In the genomic region with DNA sequence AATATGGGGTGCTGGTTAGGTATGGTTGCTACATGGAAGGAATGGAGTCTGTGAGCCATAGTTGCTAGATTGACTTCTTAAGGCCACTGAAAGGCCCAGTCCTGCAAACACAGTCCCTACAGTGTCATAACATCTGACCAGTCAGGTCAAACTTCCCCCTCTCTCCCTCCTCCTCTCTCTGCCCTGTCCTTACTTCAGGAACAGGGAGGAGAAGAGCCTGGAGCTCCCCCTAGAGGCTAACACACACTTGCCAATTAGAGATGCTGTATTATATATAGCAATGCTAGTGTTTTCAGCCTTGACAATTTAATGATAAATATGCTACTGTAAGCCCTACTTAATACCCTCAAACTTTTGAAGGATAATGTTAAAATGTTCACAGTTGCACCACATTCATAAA, we compare ENCODE assay signal across 8 mouse cellular contexts.
DNase-seq lines count a peak whose midpoint lies in the region; ATAC-seq and TF ChIP-seq lines count a peak whose summit lies in the region.

No protein-coding gene starts in this region.

- ATAC-seq in hindbrain, embryonic 11.5 days (ENCODE audit: low FRiP score) = peak; percentile 87
- peak; percentile 87 for ATAC-seq in lung, postnatal 0 days

- H3K9me3 ChIP-seq in hindbrain, embryonic 11.5 days (ENCODE audit: control insufficient read depth, low read length) = no peaks in the 10 kb centered on the region
- H3K9me3 ChIP-seq in lung, postnatal 0 days (ENCODE audit: low read length) = no peaks in the 10 kb centered on the region

- H3K4me3 ChIP-seq in cerebellum, adult 2 months (replicated peaks; ENCODE audit: insufficient read depth, low read depth, low read length) = no peak overlapping the region
- H3K4me3 ChIP-seq in hindbrain, embryonic 11.5 days (ENCODE audit: low read depth, low read length) = no peak overlapping the region
- no peak overlapping the region for H3K4me3 ChIP-seq in lung, postnatal 0 days (ENCODE audit: low read depth, low read length)

- peak; percentile 51 for DNase-seq in R1 (ENCODE audit: low read depth, low spot score)
- DNase-seq in cerebellum, adult 2 months = peak; percentile 56 to 66
- DNase-seq in frontal cortex, adult 2 months (ENCODE audit: extremely low spot score in 1 of 2, low spot score in 1 of 2) = peak; percentile 17 to 74
- peak; percentile 80 for DNase-seq in hindbrain, embryonic 11.5 days (ENCODE audit: low spot score)
- DNase-seq in layer of hippocampus, adult 9-11 months = peak; percentile 45
- peak; percentile 93 for DNase-seq in lung, postnatal 0 days (ENCODE audit: low spot score)
- peak; percentile 41 for DNase-seq in ovary, postnatal 14 days (ENCODE audit: low spot score)
- DNase-seq in thymus, postnatal 25 days = peak; percentile 68

- no peak for TF ChIP-seq EP300 in lung, postnatal 0 days (IDR thresholded peaks at IDR 0.05)

- no peak overlapping the region for H3K27ac ChIP-seq in cerebellum, adult 2 months (ENCODE audit: insufficient read depth, low read length)
- H3K27ac ChIP-seq in hindbrain, embryonic 11.5 days (ENCODE audit: low read depth, low read length) = no peak overlapping the region
- no peak overlapping the region for H3K27ac ChIP-seq in lung, postnatal 0 days (ENCODE audit: low read length)

- TF ChIP-seq CTCF in cerebellum, adult 2 months (IDR thresholded peaks at IDR 0.05; ENCODE audit: borderline replicate concordance, insufficient read depth, low read depth, low read length) = peak; percentile 75; the same call in 1 of the 2 replicates
- peak; percentile 93 for TF ChIP-seq CTCF in lung, postnatal 0 days (IDR thresholded peaks at IDR 0.05)

- no peaks in the 10 kb centered on the region for H3K27me3 ChIP-seq in cerebellum, adult 2 months (ENCODE audit: control insufficient read depth, insufficient read depth, low read length)
- H3K27me3 ChIP-seq in hindbrain, embryonic 11.5 days (ENCODE audit: control insufficient read depth, insufficient read depth, low read length) = no peaks in the 10 kb centered on the region
- H3K27me3 ChIP-seq in lung, postnatal 0 days (replicated peaks; ENCODE audit: insufficient read depth, low read length) = no peaks in the 10 kb centered on the region

- H3K4me1 ChIP-seq in cerebellum, adult 2 months (ENCODE audit: control insufficient read depth, insufficient read depth, low read length) = peaks cover 4% of the 10 kb centered on the region; the same call in 1 of the 2 replicates
- no peaks in the 10 kb centered on the region for H3K4me1 ChIP-seq in hindbrain, embryonic 11.5 days (replicated peaks; ENCODE audit: control insufficient read depth, insufficient read depth, low read length)
- H3K4me1 ChIP-seq in lung, postnatal 0 days (ENCODE audit: insufficient read depth, low read depth, low read length) = no peaks in the 10 kb centered on the region; the same call in 1 of the 2 replicates

- no peaks in the 10 kb centered on the region for H3K36me3 ChIP-seq in hindbrain, embryonic 11.5 days (ENCODE audit: control insufficient read depth, insufficient read depth, low read length)
- no peaks in the 10 kb centered on the region for H3K36me3 ChIP-seq in lung, postnatal 0 days (ENCODE audit: insufficient read depth, low read length)

- no peak overlapping the region for H3K4me2 ChIP-seq in hindbrain, embryonic 11.5 days (replicated peaks; ENCODE audit: low read depth, low read length)
- H3K4me2 ChIP-seq in lung, postnatal 0 days (replicated peaks; ENCODE audit: low read depth, low read length) = no peak overlapping the region

- no peak for TF ChIP-seq POLR2A in cerebellum, adult 2 months (IDR thresholded peaks at IDR 0.05; ENCODE audit: borderline replicate concordance, insufficient read depth, low read length)

- no peak overlapping the region for H3K9ac ChIP-seq in hindbrain, embryonic 11.5 days (ENCODE audit: low read depth, low read length)
- H3K9ac ChIP-seq in lung, postnatal 0 days (replicated peaks; ENCODE audit: low read depth) = no peak overlapping the region

Comparison
In these comparisons a context has a peak if more than half of its experiments do, and no peak if none do; other contexts are left out.
1. DNase-seq: peak in every context shown above with its lines; median percentile 93 in lung, postnatal 0 days; 80 in hindbrain, embryonic 11.5 days; 68 in thymus, postnatal 25 days; 61 in cerebellum, adult 2 months; 51 in R1; 46 in frontal cortex, adult 2 months; 45 in layer of hippocampus, adult 9-11 months; 41 in ovary, postnatal 14 days.